Mouse (Mus musculus): ENCODE data around the gene Mfsd4b4. TPM values are rescaled to one million over a fixed set of nuclear protein-coding genes. Genes with fewer than 3 reads are reported as not detected.
"Not testable (repeated sequence)": the region's sequence is repeated elsewhere in the genome, so short reads cannot be mapped to it uniquely, and the experiment has no call there.

Gene Mfsd4b4
- 4.5 and 5.2 TPM in 2 replicates for polyA plus RNA-seq (2016; fragmentation: Nextera tagmentation; extraction: Ambion mirVana)

DNA sequence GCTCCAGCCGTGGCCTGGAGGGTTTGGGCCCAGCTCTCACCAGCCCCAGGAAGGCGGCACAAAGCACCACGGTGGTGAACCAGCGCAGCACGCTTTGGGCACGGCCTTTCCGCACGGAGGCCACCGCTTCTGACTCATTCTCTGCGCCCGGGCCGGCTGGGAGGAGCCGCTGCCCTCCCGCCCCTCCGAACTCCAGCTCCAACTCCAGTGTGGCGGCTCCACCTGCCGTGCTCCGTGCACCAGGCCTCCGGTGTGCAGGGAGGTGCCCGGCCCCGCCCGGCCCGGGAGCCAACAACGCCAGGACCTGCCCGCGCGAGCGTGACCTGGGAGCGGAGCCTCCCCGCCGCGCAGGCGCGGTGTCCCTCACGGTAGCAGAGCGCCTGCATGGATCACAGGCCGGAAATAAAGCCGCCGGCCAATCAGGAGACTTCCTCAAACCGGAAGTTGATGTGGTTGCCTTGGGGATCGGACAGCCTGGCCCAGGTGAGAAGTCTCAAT is at the start of gene Mfsd4b4:
Gene Mfsd4b4 (minus strand): TSS at position 365 of the 498 bp plus-strand sequence.
- under 1% methylated on average over 41 of the region's 41 CpGs for WGBS
- ATAC-seq (ENCODE audit: low FRiP score, low read depth): peak; percentile 98

DNA sequence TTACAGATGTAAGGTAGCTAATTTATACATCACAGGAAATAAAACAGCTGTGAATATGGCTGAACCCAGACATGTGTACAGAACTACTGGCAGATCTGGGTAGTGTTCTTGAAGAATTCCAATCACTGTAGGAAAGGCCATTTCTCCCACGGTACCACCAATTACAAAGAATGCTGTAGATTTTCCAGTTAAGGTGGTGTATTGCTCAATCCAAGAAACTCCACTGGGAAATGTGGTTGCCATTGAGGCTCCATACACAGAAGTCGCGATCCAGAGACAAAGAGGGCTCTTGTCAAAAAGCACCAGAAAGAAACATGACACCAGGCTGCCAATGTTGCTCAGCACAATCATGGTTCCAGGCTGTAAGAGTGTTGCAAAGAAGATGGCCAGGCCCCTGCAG is 48.2 kb upstream of the Mfsd4b4 start:
- H3K9me3 ChIP-seq; H3K27me3 ChIP-seq (replicated peaks); H3K4me1 ChIP-seq; H3K27ac ChIP-seq; H3K36me3 ChIP-seq; H3K4me3 ChIP-seq; H3K9ac ChIP-seq; ATAC-seq (ENCODE audit: low FRiP score, low read depth); H3K4me2 ChIP-seq (replicated peaks): not testable (repeated sequence)
- 79% methylated on average over 3 of the region's 3 CpGs for WGBS

More for the DNA sequence above, at the start of gene Mfsd4b4:
- Histone ChIP-seq H3K4me3 (peak within 1 kb of the TSS; percentile 78), H3K36me3 (no peaks in the 10 kb centered on the region), H3K4me1 (peaks cover 12% of the 10 kb centered on the region; the same call in 1 of the 2 replicates), H3K9me3 (no peaks in the 10 kb centered on the region), H3K9ac (peak within 1 kb of the TSS; percentile 85), H3K27me3 (replicated peaks) (no peaks in the 10 kb centered on the region), H3K27ac (peak within 1 kb of the TSS; percentile 62; the same call in 1 of the 2 replicates), H3K4me2 (replicated peaks) (peak within 1 kb of the TSS; percentile 75)

DNA sequence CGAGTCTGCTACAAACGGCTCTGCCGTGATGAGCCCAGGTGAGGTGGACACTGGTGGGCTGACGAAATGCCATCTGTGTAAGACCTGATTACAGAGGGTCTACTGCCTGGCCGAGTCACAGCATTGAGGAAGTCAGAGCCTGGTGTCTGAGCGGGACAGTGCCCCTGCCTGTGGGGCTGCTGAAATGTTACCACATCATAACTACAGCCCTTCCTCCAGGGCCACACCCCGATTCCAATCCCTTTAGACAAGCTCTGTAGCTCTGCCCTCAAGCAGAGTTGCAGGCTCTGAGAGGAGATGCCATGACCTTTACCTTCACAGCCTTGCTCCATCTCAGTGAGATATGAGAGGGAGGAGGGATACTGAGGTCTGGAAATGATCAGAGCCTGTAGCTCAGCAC is 37.5 kb upstream of the Mfsd4b4 start:
- 85% methylated on average over 7 of the region's 7 CpGs for WGBS
- Histone ChIP-seq H3K9ac (no peak overlapping the region), H3K9me3 (no peaks in the 10 kb centered on the region), H3K27me3 (replicated peaks) (no peaks in the 10 kb centered on the region), H3K36me3 (no peaks in the 10 kb centered on the region), H3K4me2 (replicated peaks) (no peak overlapping the region), H3K4me1 (no peaks in the 10 kb centered on the region), H3K27ac (no peak overlapping the region), H3K4me3 (no peak overlapping the region)
- ATAC-seq (ENCODE audit: low FRiP score, low read depth): no peak

DNA sequence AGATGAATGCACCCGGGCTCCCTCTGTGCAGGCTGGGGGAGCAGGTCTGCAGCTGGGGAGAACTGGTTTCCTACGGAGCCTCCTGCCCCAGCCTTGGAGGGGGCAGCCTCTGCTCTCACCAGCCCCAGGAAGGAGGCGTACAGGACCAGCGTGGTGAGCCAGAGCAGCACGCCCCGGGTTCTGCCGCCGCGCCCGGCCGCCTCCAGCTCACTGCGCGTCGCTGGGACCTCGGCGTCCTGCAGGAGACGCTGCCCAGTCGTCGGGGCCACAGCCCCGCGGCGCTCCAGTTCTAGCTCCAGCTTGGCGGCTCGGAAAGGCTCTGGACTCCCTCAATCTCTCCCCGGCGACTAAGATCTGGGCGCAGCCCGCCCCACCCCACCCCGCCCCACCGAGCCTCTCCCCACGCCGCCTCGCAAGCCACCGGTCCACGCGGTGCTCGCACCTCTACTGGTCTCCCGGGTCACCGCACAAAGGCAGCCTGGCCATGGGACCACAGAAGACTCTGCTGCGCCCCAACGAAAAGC is 27.6 kb upstream of the Mfsd4b4 start, which contains the start of gene Mfsd4b2:
Gene Mfsd4b2 (minus strand): TSS at position 308 of the 524 bp plus-strand sequence.
- H3K27me3 ChIP-seq (replicated peaks): peaks cover 19% of the 10 kb centered on the region
- H3K36me3 ChIP-seq: no peaks in the 10 kb centered on the region
- H3K9ac ChIP-seq: peak within 1 kb of the TSS; percentile 57
- no peak within 1 kb of the TSS for H3K27ac ChIP-seq
- 2% methylated on average over 41 of the region's 41 CpGs for WGBS
- H3K4me3 ChIP-seq: peak within 1 kb of the TSS; percentile 43
- no peaks in the 10 kb centered on the region for H3K9me3 ChIP-seq
- peak; percentile 77; the same call in 1 of the 2 replicates for ATAC-seq (ENCODE audit: low FRiP score, low read depth)
- peak within 1 kb of the TSS; percentile 87 for H3K4me2 ChIP-seq (replicated peaks)
- peaks cover 8% of the 10 kb centered on the region for H3K4me1 ChIP-seq

DNA sequence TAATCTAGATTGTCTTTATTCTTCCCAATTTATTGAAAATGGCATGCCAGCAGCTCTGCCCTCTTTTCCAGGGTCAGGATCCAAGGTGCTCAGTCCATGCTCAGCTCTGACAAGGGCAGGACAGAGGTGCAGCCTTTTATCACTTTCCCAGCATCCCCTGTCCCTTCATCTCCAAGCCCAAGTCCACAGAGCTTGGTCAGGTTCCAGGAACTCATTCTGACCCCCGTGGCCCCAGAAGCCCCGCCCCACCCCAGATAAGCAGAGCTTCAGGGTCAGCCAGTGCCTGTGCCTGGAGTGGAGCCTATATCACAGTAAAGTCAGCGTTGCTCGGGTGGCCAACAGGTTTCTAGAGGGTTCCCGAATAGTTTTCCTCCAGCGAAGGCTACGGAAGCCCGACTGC is 25.5 kb upstream of the Mfsd4b4 start:
- H3K4me3 ChIP-seq; H3K36me3 ChIP-seq; ATAC-seq (ENCODE audit: low FRiP score, low read depth); H3K4me2 ChIP-seq (replicated peaks); H3K4me1 ChIP-seq; H3K27ac ChIP-seq; H3K9me3 ChIP-seq; H3K9ac ChIP-seq: not testable (repeated sequence)
- WGBS: 76% methylated on average over 8 of the region's 8 CpGs
- H3K27me3 ChIP-seq (replicated peaks): peaks cover 19% of the 10 kb centered on the region

DNA sequence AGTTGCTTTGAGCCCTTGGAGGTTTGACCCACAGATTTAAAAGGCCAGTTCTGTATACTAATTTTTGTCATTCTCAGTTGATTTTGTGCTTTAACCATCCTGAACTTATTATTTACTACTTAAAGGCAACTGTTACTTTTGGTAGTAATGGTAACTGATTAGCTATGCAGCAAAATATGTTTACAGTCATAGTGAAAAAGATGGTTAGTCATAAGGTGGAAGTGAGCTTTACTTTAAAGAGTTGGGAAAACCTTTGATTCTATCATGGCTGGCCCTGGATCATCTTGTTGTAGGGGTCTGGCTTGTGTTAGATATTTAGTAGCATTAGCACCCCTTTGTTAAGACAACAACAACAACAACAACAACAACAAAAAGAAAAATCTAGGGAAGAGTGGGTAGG is 13.6 kb upstream of the Mfsd4b4 start:
- ATAC-seq (ENCODE audit: low FRiP score, low read depth): no peak

DNA sequence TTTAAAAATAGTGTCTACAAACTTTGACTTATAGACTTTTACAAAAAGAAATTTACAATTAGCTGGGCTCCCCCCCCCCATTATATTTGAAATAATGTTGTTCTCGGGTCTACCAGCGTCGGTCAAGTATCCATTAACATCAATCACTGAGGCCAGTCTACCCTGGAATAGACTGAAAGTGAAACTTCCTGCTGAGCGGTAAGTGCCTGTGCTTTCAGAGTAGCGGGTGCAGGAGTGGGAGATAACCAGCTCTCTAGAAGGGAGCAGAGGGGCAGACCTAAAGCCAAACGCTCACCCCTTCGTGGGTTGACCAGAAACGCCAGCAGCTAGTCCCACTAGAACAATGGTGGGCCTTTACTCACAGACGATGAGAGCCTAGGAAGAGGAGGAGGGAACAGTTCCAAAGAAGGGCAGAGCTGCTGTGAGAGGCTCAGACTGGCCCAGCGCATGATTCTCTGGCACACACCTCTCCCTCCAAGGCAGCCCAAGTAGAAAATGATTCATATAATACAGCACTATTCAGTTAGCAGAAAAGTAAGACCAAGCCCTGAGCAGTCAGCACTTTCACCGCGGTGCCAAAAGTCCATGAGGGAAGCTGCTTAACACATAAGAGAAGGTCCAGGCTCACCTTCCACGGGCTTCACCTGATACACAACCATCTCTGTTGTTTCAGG is 9.9 kb upstream of the Mfsd4b4 start:
- ATAC-seq (ENCODE audit: low FRiP score, low read depth): no peak
- H3K9me3 ChIP-seq: no peaks in the 10 kb centered on the region

More for the DNA sequence above, 13.6 kb upstream of the Mfsd4b4 start:
- Histone ChIP-seq H3K4me3 (no peak overlapping the region), H3K4me2 (replicated peaks) (no peak overlapping the region), H3K27me3 (replicated peaks) (no peaks in the 10 kb centered on the region), H3K27ac (no peak overlapping the region), H3K9me3 (no peaks in the 10 kb centered on the region), H3K9ac (no peak overlapping the region), H3K36me3 (no peaks in the 10 kb centered on the region), H3K4me1 (no peaks in the 10 kb centered on the region)

DNA sequence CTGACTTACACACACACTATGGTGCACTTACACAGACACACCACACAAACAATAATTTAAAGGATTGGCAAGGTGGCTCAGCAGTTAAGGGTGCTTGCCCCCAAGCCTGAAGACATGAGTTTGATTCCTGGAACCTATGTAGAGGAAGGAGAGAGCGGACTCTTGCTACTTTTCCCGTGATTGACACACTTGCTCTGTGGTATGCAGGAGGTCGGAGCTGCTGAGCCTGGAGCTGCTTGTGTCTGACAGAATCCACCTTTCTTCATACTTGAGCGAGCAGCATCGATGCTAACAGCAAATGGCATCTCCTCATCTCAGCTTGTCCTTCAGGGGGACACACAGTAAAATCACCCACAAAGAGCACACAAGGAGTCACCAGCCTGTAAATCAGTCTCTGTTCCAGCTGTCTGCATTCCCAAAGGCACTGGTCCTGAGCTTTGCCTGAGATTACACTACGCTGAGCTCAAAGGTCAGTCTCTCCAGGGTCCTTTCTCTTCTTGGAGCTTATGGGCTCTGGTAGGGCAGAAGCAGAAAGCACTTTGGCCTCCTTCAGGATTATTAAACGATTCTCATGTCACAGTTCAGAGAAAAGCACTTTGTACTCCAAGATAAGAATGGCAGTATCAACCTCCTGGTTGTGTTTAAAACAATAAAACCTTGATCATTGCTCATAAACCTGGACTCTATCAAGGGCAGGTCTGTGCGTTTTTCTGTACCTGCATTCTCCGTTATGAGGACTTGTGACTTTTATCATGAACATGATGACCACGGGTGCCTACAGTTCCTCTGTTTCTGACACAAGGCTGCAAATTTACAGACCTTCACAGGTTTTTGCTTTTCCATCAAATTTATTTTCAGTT is 8.0 kb upstream of the Mfsd4b4 start:
- Histone ChIP-seq H3K27me3 (replicated peaks) (0 out of 2 replicates have a peak, but pooled peaks cover 3% of the 10 kb centered on the region), H3K4me3 (no peak overlapping the region), H3K9ac (no peak overlapping the region), H3K27ac (no peak overlapping the region), H3K4me2 (replicated peaks) (no peak overlapping the region), H3K4me1 (no peaks in the 10 kb centered on the region), H3K9me3 (no peaks in the 10 kb centered on the region), H3K36me3 (no peaks in the 10 kb centered on the region)
- ATAC-seq (ENCODE audit: low FRiP score, low read depth): no peak
- 78% methylated on average over 10 of the region's 10 CpGs for WGBS

More for the DNA sequence above, 9.9 kb upstream of the Mfsd4b4 start:
- Histone ChIP-seq H3K27me3 (replicated peaks) (0 out of 2 replicates have a peak, but pooled peaks cover 3% of the 10 kb centered on the region), H3K4me3 (no peak overlapping the region), H3K4me2 (replicated peaks) (no peak overlapping the region), H3K36me3 (no peaks in the 10 kb centered on the region), H3K9ac (no peak overlapping the region), H3K4me1 (no peaks in the 10 kb centered on the region), H3K27ac (no peak overlapping the region)
- WGBS: 64% methylated on average over 13 of the region's 13 CpGs

DNA sequence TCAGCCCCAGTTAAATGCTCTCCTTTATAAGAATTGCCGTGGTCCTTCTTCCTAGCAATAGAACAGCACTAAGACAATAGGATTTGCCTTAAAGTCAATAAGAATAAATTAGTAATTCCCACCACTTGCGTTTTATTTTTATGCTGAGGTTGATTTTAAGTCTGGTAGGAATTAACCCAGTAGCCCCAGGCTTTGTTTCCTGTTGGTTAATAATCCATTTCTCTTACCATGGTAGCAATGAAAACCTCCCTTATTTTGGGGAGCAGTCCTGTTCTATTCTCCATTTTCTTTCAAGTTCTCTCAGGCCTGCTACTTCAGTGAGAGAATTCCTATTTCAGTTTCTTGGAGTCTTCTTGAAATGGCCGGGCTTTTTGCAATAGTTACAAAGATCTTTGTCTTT is 5.2 kb upstream of the Mfsd4b4 start:
- 76% methylated on average over 3 of the region's 3 CpGs for WGBS
- no peak for ATAC-seq (ENCODE audit: low FRiP score, low read depth)

DNA sequence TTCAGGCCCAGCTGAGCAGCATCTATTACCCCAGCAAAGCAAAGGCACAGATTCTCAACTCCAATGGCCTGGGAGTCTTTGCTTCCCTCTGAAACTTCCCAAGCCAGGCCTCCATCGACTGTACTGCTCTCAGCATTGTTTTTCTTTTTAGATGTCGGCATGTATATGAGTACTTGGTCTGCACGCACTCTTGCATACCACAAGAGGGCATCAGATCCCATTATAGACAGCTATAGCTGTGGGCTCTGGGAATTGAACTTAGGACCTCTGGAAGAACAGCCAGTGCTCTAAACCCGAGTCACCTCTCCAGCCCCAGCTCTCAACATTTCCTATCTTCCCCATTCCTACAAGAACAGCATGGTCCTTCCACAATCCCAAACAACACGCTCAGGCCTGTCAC is 2.5 kb downstream of the Mfsd4b4 start:
- H3K4me3 ChIP-seq: no peak overlapping the region
- no peaks in the 10 kb centered on the region; the same call in 1 of the 2 replicates for H3K36me3 ChIP-seq
- no peaks in the 10 kb centered on the region for H3K9me3 ChIP-seq
- ATAC-seq (ENCODE audit: low FRiP score, low read depth): no peak
- H3K27me3 ChIP-seq (replicated peaks): no peaks in the 10 kb centered on the region
- no peak overlapping the region for H3K4me2 ChIP-seq (replicated peaks)
- H3K9ac ChIP-seq: no peak overlapping the region
- H3K4me1 ChIP-seq: peaks cover 12% of the 10 kb centered on the region; the same call in 1 of the 2 replicates
- 82% methylated on average over 5 of the region's 5 CpGs for WGBS
- H3K27ac ChIP-seq: no peak overlapping the region

More for the DNA sequence above, 5.2 kb upstream of the Mfsd4b4 start:
- H3K9me3 ChIP-seq: no peaks in the 10 kb centered on the region
- H3K27ac ChIP-seq: no peak overlapping the region
- H3K4me3 ChIP-seq: no peak overlapping the region
- H3K9ac ChIP-seq: no peak overlapping the region
- no peak overlapping the region for H3K4me2 ChIP-seq (replicated peaks)
- H3K4me1 ChIP-seq: peaks cover 5% of the 10 kb centered on the region; the same call in 1 of the 2 replicates
- no peaks in the 10 kb centered on the region for H3K36me3 ChIP-seq
- 0 out of 2 replicates have a peak, but pooled peaks cover 3% of the 10 kb centered on the region for H3K27me3 ChIP-seq (replicated peaks)

DNA sequence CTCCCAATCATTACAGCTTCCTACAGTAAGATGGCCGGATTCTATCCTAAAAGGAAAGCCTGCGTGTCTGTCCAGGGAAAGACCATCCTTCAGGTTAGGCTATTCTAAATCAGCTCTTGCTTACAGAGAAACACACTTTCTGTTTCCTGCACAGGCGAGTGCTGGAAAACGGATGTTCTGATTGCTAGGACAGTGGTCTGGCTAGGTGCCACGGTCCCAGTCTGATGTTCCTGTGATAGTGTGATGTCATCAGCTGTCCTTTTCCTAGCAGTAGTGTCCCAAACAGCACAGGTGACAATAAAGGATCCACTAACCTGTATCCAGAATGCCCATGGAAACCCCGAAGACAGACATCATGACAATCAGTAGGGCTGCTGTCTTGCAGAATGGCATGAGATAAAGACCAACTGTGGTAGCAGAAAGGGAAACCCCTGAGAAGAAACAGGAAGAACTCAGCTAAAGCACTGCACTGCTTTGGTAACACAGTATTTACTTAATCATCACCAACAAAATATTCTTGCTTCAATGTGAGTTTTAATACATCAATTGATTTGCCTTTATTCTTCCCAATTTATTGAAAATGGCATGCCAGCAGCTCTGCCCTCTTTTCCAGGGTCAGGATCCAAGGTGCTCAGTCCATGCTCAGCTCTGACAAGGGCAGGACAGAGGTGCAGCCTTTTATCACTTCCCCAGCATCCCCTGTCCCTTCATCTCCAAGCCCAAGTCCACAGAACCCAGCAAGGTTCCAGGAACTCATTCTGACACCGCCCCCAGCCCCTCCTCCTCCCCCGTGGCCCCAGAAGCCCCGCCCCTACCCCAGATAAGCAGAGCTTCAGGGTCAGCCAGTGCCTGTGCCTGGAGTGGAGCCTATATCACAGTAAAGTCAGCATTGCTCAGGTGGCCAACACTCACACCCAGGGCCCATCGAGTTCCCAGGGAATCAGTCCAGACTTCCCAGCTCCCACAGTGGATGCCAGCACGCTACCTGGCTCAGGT is 5.0 kb downstream of the Mfsd4b4 start:
- no peaks in the 10 kb centered on the region for H3K27me3 ChIP-seq (replicated peaks)
- ATAC-seq (ENCODE audit: low FRiP score, low read depth): no peak
- H3K9me3 ChIP-seq: no peaks in the 10 kb centered on the region
- WGBS: 73% methylated on average over 11 of the region's 11 CpGs
- no peaks in the 10 kb centered on the region; the same call in 1 of the 2 replicates for H3K36me3 ChIP-seq
- no peak overlapping the region for H3K4me2 ChIP-seq (replicated peaks)
- H3K9ac ChIP-seq: no peak overlapping the region
- H3K4me1 ChIP-seq: peaks cover 6% of the 10 kb centered on the region; the same call in 1 of the 2 replicates
- no peak overlapping the region for H3K27ac ChIP-seq
- H3K4me3 ChIP-seq: no peak overlapping the region
